Mouse (Mus musculus) embryonic facial prominence, embryonic 10.5 days (tissue): ENCODE results near the gene Ank3. TPM values are rescaled to one million over a fixed set of nuclear protein-coding genes. Genes with fewer than 3 reads are reported as not detected.
A peak's percentile ranks its signal among the peaks of the same experiment; 100 is the strongest.

ENCODE experiments used
- DNase-seq: peaks from one replicate; pipeline ENCODE4 v3.0.0-alpha.2; 2017; ENCODE audit warnings: low spot score
- H3K27ac ChIP-seq: fragments of 300-500 bp; sonication (generic); replicated peaks from 2 replicates; pipeline ENCODE4 v1.5.1; 2016; ENCODE audit warnings: mild to moderate bottlenecking
- H3K27me3 ChIP-seq: fragments of 300-500 bp; sonication (generic); replicated peaks from 2 replicates; pipeline ENCODE4 v1.6.1; 2016; ENCODE audit warnings: low read depth, mild to moderate bottlenecking; ENCODE audit not compliant: poor library complexity, severe bottlenecking
- H3K36me3 ChIP-seq: fragments of 300-500 bp; sonication (generic); replicated peaks from 2 replicates; pipeline ENCODE4 v1.6.1; 2016; ENCODE audit warnings: mild to moderate bottlenecking, moderate library complexity
- H3K4me1 ChIP-seq: fragments of 300-500 bp; sonication (generic); 2 replicates; pipeline ENCODE4 v1.6.1; 2016
- H3K4me3 ChIP-seq: fragments of 300-500 bp; sonication (generic); 2 replicates; pipeline ENCODE4 v1.5.1; 2016; ENCODE audit warnings: mild to moderate bottlenecking, moderate library complexity
- H3K9me3 ChIP-seq: fragments of 300-500 bp; sonication (generic); 2 replicates; pipeline ENCODE4 v1.6.1; 2016; ENCODE audit warnings: mild to moderate bottlenecking
- WGBS: fragments of 180-500 bp; shearing (Covaris S2); methylation state at CpG from one replicate; pipeline ENCODE4 v1.1.7; 2016; 5-methylcytosine and 5-hydroxymethylcytosine counted together
- polyA plus RNA-seq: library from polyadenylated mRNA; unstranded; fragments of >200 nt; fragmentation: Nextera tagmentation; extraction: Ambion mirVana; gene quantifications from 2 replicates; pipeline ENCODE4 v1.2.1, GENCODE M21; 2016

Ank3 gene
- polyA plus RNA-seq, 1 experiment from 2014 or later = 36.9 TPM

DNA sequence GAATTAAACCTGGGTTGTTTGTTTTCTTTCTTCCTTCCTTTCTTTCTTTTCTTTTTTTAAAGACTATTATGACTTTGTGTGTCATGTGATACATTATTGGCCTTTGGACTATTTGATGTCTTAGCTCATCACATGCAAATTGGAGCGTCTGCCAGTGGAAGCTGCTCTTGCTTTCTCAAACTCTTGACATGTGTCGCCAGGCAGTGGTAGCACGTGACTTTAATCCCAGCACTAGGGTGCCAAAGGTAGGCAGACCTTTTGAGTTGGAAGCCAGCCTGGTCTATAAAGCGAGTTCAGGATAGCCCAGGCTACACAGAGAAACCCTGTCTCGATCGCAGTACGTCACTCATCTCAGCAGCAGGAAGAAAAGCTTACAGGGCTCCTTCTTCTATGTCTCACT lies 542.4 kb downstream of the Ank3 start:
- no peak overlapping the region for H3K4me3 ChIP-seq
- WGBS = 95% methylated on average over 7 of the region's 7 CpGs
- peaks cover 8% of the 10 kb centered on the region for H3K4me1 ChIP-seq
- DNase-seq = no peak
- no peaks in the 10 kb centered on the region for H3K27me3 ChIP-seq
- no peak overlapping the region for H3K27ac ChIP-seq
- H3K36me3 ChIP-seq = peaks cover 47% of the 10 kb centered on the region
- H3K9me3 ChIP-seq = no peaks in the 10 kb centered on the region

DNA sequence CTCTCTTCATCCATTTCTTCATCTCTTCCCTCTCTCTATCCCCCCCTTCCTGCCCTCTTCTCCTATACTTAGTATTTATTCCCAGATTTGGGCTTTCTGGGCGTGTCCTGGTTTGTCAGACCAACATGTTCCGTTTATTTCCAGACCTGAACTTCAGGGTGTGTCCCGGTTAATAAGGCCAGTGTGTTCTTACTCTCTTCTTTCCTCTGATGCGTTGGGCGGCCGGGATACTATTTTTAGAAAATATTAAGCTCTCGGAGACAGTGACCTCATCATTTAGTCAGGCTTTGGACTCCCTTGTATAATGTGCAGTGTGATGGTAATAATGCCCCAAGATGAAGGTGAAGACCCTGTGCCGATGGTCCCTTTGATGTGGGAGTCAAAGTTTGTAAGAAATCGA lies 546.3 kb downstream of the Ank3 start:
- no peak for DNase-seq
- no peak overlapping the region for H3K27ac ChIP-seq
- peaks cover 11% of the 10 kb centered on the region for H3K4me1 ChIP-seq
- no peaks in the 10 kb centered on the region for H3K9me3 ChIP-seq
- peaks cover 13% of the 10 kb centered on the region for H3K36me3 ChIP-seq
- H3K4me3 ChIP-seq = no peak overlapping the region
- H3K27me3 ChIP-seq = no peaks in the 10 kb centered on the region
- 89% methylated on average over 9 of the region's 9 CpGs for WGBS

DNA sequence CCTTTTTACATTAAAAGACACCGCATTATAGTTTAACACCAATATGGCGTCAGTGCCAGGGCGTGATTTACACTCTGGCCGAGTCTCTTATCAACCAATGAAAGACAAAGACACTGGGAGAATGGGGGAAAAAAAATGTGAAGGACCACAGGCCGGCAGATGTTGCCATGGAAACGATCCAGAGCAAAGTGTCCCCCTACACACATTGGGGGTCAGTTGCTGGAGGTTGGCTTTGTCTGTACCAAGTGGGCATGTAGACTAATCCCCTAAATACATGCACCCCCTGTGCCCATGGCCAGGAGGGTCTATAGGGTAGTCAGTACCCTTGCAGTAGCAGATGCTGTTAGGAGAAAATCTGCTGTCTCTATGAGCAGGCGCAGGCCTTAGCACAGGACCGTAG lies 547.3 kb downstream of the Ank3 start:
- no peak overlapping the region for H3K4me3 ChIP-seq
- H3K27ac ChIP-seq = no peak overlapping the region
- WGBS = 84% methylated on average over 8 of the region's 8 CpGs
- H3K36me3 ChIP-seq = peaks cover 4% of the 10 kb centered on the region
- DNase-seq = no peak
- no peaks in the 10 kb centered on the region for H3K27me3 ChIP-seq
- peaks cover 11% of the 10 kb centered on the region for H3K4me1 ChIP-seq
- H3K9me3 ChIP-seq = no peaks in the 10 kb centered on the region

- peaks cover 11% of the 10 kb centered on the region for H3K4me1 ChIP-seq
- H3K9me3 ChIP-seq = no peaks in the 10 kb centered on the region
- no peak for DNase-seq
- whole genome bisulfite sequencing = 88% methylated on average over 8 of the region's 8 CpGs
- H3K27me3 ChIP-seq = no peaks in the 10 kb centered on the region
- peaks cover 1% of the 10 kb centered on the region for H3K36me3 ChIP-seq
- H3K27ac ChIP-seq = no peak overlapping the region
- no peak overlapping the region for H3K4me3 ChIP-seq
Observed at GRCm38 (mm10) chr10:69946271-69946670, 547.7 kb downstream of the Ank3 start.

DNA sequence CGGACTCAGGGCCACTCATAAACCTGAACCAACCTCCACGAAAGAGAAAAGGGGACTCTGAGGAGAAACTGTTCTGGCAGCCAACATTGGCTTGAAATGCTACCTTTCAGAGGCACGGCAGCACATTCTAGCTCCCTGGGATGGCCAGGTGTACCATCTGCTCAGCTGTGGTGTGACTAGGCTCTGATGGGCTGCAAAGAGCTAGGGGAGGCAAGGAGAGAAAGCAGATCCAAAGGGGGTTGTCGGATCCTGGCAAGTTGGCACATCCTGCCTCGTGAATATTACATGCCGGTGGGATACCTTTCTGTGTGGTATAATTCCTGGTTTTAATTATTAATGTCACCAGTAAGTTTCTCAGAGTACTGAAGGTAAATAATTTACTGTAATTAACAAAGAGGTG lies 548.5 kb downstream of the Ank3 start:
- H3K36me3 ChIP-seq = 0 out of 2 replicates have a peak, but pooled peaks cover 3% of the 10 kb centered on the region
- no peak for DNase-seq
- no peaks in the 10 kb centered on the region for H3K9me3 ChIP-seq
- H3K4me3 ChIP-seq = no peak overlapping the region
- no peaks in the 10 kb centered on the region for H3K27me3 ChIP-seq
- H3K27ac ChIP-seq = no peak overlapping the region
- H3K4me1 ChIP-seq = peaks cover 11% of the 10 kb centered on the region
- WGBS = 91% methylated on average over 6 of the region's 6 CpGs

- WGBS = 94% methylated on average over 11 of the region's 11 CpGs
- Histone ChIP-seq H3K9me3 (no peaks in the 10 kb centered on the region), H3K27ac (no peak overlapping the region), H3K27me3 (no peaks in the 10 kb centered on the region), H3K36me3 (peaks cover 16% of the 10 kb centered on the region), H3K4me3 (no peak overlapping the region), H3K4me1 (0 out of 2 replicates have a peak, but pooled peaks cover 5% of the 10 kb centered on the region)
- DNase-seq = no peak
Observed at GRCm38 (mm10) chr10:69950236-69950918, 551.8 kb downstream of the Ank3 start.

DNA sequence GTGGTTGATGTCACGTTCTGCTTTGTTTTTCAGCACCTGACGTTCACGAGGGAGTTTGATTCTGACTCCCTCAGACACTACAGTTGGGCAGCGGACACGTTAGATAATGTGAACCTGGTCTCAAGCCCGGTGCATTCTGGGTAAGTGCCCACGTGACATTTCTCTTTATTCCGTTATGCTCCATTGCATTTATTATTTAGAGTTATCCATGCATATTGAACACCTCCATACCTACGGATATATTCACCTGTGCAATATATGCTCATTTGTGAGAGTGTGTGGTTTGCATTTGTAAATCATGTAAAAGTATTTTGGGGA lies 552.3 kb downstream of the Ank3 start:
- no peak for DNase-seq
- H3K36me3 ChIP-seq = peaks cover 20% of the 10 kb centered on the region
- H3K9me3 ChIP-seq = no peaks in the 10 kb centered on the region
- H3K4me3 ChIP-seq = no peak overlapping the region
- WGBS = 95% methylated on average over 9 of the region's 9 CpGs
- H3K27ac ChIP-seq = no peak overlapping the region
- H3K4me1 ChIP-seq = 0 out of 2 replicates have a peak, but pooled peaks cover 4% of the 10 kb centered on the region
- no peaks in the 10 kb centered on the region for H3K27me3 ChIP-seq

GRCm38 (mm10) chr10:69951426-69951825 lies 552.9 kb downstream of the Ank3 start:
- Histone ChIP-seq H3K27ac (no peak overlapping the region), H3K4me1 (0 out of 2 replicates have a peak, but pooled peaks cover 3% of the 10 kb centered on the region), H3K4me3 (no peak overlapping the region), H3K27me3 (no peaks in the 10 kb centered on the region), H3K36me3 (peaks cover 25% of the 10 kb centered on the region), H3K9me3 (no peaks in the 10 kb centered on the region)
- WGBS = 80% methylated on average over 4 of the region's 4 CpGs
- DNase-seq = no peak

- 93% methylated on average over 1 of the region's 1 CpGs for WGBS
- DNase-seq = no peak
- H3K36me3 ChIP-seq = peaks cover 30% of the 10 kb centered on the region
- no peak overlapping the region for H3K27ac ChIP-seq
- H3K4me1 ChIP-seq = 0 out of 2 replicates have a peak, but pooled peaks cover 3% of the 10 kb centered on the region
- no peaks in the 10 kb centered on the region for H3K27me3 ChIP-seq
- H3K9me3 ChIP-seq = no peaks in the 10 kb centered on the region
- H3K4me3 ChIP-seq = no peak overlapping the region
Observed at GRCm38 (mm10) chr10:69952316-69952715, 553.7 kb downstream of the Ank3 start.

- Histone ChIP-seq H3K4me3 (no peak overlapping the region), H3K27ac (no peak overlapping the region), H3K9me3 (no peaks in the 10 kb centered on the region), H3K27me3 (no peaks in the 10 kb centered on the region), H3K4me1 (no peaks in the 10 kb centered on the region), H3K36me3 (peaks cover 37% of the 10 kb centered on the region)
- WGBS = 93% methylated on average over 9 of the region's 9 CpGs
- no peak for DNase-seq
Observed at GRCm38 (mm10) chr10:69954657-69955267, 556.2 kb downstream of the Ank3 start.

DNA sequence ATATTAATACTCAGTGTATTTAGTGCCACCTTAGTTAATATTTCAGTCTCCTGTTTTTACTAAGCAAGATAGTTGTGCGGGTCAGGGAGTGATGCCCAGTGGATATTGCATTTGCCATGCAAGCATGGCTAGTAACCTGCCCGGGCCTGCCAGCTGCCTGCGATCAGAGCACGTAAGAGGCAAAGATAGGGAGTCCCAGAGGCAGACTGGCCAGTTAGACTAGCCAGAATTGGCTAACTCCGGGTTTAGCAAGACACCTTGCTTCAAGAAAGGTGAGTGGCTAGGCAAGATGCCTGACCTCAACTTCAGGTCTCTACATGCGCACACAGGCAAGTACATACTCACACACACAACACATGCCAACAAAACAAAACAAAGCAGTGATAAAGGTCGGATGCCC lies 563.7 kb downstream of the Ank3 start:
- no peak for DNase-seq
- H3K27me3 ChIP-seq = no peaks in the 10 kb centered on the region
- no peaks in the 10 kb centered on the region for H3K9me3 ChIP-seq
- no peak overlapping the region for H3K27ac ChIP-seq
- H3K4me1 ChIP-seq = no peaks in the 10 kb centered on the region
- H3K4me3 ChIP-seq = no peak overlapping the region
- 91% methylated on average over 7 of the region's 7 CpGs for WGBS
- peaks cover 14% of the 10 kb centered on the region for H3K36me3 ChIP-seq

DNA sequence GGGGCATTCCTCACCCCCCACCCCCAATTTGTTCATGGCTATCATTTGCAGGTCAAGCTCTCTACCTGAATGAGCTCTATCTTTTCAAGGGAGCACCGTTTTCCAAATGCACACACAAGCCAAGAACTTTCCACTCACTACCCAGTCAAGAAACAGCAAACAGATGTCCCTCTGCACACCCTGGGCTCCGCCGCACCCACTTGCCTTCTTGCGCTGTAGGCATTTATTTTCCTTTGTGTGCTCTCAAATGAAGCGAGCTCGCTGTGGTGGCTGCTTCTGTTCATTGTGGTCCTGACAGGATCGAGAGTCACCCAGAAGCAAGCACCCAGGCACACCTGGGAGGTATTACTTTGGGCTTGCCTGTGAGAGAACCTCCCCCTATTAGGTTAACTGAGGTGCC lies 564.4 kb downstream of the Ank3 start:
- no peaks in the 10 kb centered on the region for H3K27me3 ChIP-seq
- H3K4me1 ChIP-seq = no peaks in the 10 kb centered on the region
- 84% methylated on average over 7 of the region's 7 CpGs for WGBS
- no peaks in the 10 kb centered on the region for H3K9me3 ChIP-seq
- H3K4me3 ChIP-seq = no peak overlapping the region
- H3K36me3 ChIP-seq = peaks cover 19% of the 10 kb centered on the region
- H3K27ac ChIP-seq = no peak overlapping the region
- no peak for DNase-seq

DNA sequence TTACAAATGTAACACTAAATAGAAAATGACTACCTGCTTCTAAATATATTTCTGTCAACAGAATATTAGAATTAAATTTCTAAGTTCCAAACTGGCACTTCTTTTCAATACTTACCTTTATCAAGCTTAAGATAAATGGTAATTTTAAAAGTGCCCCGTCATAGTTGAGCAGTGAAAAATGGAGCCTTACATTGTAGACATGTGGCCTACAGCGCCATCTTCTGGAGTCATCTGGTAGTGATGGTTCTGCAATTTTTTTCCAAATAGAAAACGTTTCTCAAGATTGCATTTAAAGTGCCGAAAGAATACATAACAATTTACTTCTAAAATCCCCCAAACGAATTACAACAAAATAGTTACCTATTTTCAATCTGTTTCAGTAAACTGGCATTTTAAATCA lies 566.0 kb downstream of the Ank3 start:
- Histone ChIP-seq H3K27me3 (no peaks in the 10 kb centered on the region), H3K9me3 (no peaks in the 10 kb centered on the region), H3K4me3 (no peak overlapping the region), H3K4me1 (no peaks in the 10 kb centered on the region), H3K27ac (no peak overlapping the region), H3K36me3 (peaks cover 26% of the 10 kb centered on the region)
- 12% methylated on average over 5 of the region's 5 CpGs for WGBS
- peak; percentile 46 for DNase-seq
